Mouse (Mus musculus) frontal cortex, postnatal 14 days (tissue): Measurements from ENCODE around the gene Fads6.

ENCODE experiments used
- DNase-seq, 2 experiments: peaks; one replicate each; pipeline ENCODE4 v3.0.0; 2022; ENCODE audit warnings: low spot score in 2 of 2

Fads6 gene

GRCm38 (mm10) chr11:115257775-115258510 lies 39.5 kb downstream of the Fads6 start:
- no peak for DNase-seq

- DNase-seq, result no peak
Measured at GRCm38 (mm10) chr11:115251258-115251657, 46.2 kb downstream of the Fads6 start.

- no peak for DNase-seq
Measured at GRCm38 (mm10) chr11:115250405-115251090, 46.9 kb downstream of the Fads6 start.

GRCm38 (mm10) chr11:115249721-115250404 lies 47.6 kb downstream of the Fads6 start:
- DNase-seq, result no peak

GRCm38 (mm10) chr11:115247945-115248344 lies 49.5 kb downstream of the Fads6 start:
- no peak for DNase-seq

DNA sequence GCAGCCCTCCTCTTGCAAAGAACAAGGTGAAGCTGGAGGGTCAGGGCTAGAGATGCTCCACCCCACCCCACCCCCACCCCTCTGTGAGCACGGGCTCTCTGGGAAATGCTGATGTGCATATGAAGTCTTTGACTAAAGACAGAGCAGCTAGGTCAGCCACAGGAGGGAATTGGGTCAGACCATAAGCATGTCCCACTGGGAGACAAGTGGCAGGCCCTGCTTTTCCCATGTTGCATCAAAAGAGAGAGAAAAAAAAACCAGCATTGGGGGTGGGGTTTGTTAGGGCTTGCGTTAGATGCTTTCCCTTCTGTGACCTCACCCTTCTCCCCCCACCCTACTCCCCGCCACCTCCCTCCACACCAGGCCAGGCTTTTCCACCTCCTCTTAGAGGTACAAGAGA lies 50.2 kb downstream of the Fads6 start:
- no peak for DNase-seq

- no peak for DNase-seq
Measured at GRCm38 (mm10) chr11:115246386-115246785, 51.1 kb downstream of the Fads6 start.

DNA sequence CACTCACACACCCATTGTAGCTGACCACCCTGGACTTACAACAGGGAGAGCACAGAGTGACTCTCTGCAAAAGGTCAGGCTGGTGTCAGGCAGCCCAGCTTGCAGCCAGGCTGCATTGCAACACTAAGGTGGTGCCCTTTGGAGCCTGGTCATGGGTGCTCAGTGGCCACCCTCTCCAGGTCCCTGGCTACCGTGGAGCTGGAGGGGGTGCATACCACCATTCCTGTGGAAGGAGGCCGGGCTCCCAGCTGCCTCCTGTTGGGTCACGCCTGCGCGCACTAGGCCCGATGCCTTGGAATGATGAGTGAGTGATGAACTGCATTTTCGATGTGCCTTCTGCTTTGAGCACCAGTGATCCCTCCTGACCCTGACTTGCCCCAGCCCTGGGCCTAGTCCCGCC lies 52.6 kb downstream of the Fads6 start:
- DNase-seq, result no peak

DNA sequence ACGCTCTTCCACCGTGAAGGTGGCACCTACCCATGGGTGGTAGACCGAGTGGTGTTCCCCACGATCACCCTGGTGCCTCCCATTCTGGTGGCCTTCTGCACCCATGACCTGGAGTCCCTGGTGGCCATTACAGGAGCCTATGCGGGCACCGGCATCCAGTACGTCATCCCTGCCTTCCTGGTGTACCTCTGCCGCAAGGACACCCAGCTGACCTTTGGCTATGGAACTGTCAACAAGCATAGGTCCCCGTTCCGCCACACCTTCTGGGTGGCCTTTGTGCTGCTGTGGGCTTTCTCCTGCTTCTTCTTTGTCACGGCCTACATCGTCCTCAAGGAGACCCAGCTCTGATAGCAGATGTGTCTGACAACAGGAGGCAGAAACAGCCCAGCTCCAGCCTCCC lies 53.7 kb downstream of the Fads6 start:
- DNase-seq, result no peak

- DNase-seq, result no peak
Measured at GRCm38 (mm10) chr11:115242746-115243145, 54.7 kb downstream of the Fads6 start.

DNA sequence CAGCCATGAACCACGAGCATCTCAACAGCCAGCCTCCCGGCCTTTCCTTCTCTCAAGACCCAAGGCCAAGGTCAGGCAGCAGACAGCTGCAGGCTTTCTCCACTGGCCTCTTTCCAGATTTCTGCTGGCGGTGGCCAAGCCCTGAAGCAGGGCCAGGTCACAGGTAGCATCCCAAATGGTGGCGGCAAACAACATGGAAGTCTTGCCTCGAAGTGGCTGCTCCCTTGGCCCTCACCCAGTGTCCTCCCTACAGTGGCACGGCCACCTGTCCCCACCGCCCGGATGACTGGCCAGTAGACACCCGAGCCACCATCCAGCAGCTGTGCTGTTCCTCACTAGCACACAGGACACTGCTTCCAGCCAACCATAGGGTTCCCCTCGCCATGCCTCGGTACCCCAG lies 56.1 kb downstream of the Fads6 start:
- DNase-seq, result no peak

DNA sequence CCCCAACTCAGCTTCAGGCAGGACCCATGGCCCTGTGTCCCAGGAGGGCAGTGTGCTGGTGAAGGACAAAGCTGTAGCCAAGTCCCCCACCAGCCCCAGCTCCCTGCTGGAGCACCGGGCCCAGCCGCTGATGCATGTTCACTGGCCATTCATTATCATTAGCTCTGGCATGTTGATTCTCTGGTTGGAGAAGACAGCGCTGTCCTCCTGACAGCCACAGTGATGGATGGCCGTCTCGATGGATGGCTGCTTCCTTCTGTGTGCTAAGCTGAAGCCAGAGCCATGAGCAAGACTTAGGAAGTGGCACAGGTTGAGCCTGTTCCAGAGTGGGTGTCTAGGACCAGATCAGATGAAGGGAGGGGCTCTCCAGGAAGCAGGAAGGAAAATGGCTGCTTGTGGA lies 60.9 kb downstream of the Fads6 start:
- no peak for DNase-seq

GRCm38 (mm10) chr11:115234320-115235044 lies 63.0 kb downstream of the Fads6 start:
- no peak for DNase-seq

GRCm38 (mm10) chr11:115233526-115234290 lies 63.8 kb downstream of the Fads6 start:
- DNase-seq, result peak in 1 of 2 experiments; percentile 58

GRCm38 (mm10) chr11:115232889-115233288 lies 64.6 kb downstream of the Fads6 start:
- no peak for DNase-seq

DNA sequence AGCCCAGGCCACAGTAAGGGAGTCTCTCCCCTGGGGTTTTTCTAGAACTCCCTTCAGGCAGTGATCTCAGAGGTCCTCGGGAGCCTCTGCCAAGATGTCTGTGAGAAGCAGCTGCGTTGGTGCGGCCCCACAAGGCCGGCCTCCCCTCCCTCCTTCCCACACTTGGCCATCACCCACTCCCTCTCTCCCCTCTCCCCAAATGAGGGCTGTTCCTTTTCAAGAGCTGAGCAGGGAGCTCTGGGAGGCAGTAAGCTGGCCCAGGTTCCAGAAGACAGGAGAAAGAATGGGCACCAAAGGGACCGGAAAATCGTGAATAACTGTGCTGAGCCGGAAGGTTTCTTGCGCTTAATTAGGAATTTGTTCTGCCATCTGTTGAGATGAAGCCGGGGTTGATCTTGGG lies 65.5 kb downstream of the Fads6 start:
- no peak for DNase-seq

DNA sequence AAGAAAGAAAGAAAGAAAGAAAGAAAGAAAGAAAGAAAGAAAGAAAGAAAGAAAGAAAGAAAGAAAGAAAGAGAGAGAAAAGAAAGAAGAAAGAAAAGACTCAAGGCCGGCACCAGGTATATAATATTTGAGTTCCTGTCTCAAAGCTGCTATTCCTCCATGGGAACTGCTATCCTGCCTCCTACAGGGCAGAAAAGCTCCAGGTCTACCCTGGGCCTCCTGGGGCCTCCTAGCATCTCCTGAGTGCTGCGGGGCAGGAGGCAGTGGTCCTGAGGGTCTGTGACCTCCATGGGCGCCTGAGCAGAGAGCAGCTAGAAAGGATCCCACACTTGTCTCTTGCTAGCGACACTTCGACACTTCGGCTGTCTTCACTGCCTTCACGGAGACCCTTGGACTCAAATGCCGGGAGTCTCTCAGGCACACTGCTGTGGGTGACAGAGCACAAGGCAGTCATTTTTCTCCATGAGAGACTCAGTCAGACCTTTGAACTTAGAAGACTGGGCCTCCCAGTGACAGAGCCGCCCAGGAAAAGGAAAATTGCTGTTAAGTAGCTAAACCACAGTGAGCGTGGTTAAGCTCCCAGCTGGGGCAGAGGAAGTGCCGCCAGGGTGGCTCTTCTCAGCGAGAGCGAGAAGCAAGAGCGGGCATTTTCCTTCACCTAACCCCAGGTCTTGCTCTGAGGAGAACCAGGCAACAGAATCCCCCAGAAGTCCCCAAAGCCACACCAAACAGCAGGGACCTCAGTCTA lies 66.1 kb downstream of the Fads6 start:
- DNase-seq, result no peak
